Mouse (Mus musculus) mouse embryonic stem cell (cell line): ENCODE results near the gene Pigb.

ENCODE experiments used
- in situ Hi-C, 2 experiments: fragments of 300-500 bp; cut with MboI; formaldehyde crosslinking; loops; 1 replicate in 1 of 2; 3 replicates in 1 of 2; pipeline ENCODE4 v1.14.3; 2019 to 2020; ENCODE audit warnings: low sequenced_read_pairs in 2 of 2, low pct_unique_long_range_greater_than_20kb in 1 of 2, mixed read lengths in 1 of 2; ENCODE audit not compliant: unreplicated experiment in 1 of 2

The Pigb gene

GRCm38 (mm10) chr9:73004076-73004475, 36.1 kb downstream of the Pigb start:
- in situ Hi-C loops: no loop called here

GRCm38 (mm10) chr9:73002177-73002576, 38.0 kb downstream of the Pigb start:
- in situ Hi-C loops: no loop called here

- in situ Hi-C loops: no loop called here
Observed at GRCm38 (mm10) chr9:73001314-73002011, 38.7 kb downstream of the Pigb start.

- in situ Hi-C loops: no loop called here
Observed at GRCm38 (mm10) chr9:73000487-73000886, 39.7 kb downstream of the Pigb start.

GRCm38 (mm10) chr9:72996806-72997205, 43.4 kb downstream of the Pigb start:
- in situ Hi-C loops: no loop called here

GRCm38 (mm10) chr9:72996167-72996566, 44.0 kb downstream of the Pigb start:
- in situ Hi-C loops: no loop called here

- in situ Hi-C loops: no loop called here
Observed at GRCm38 (mm10) chr9:72992576-72992975, 47.6 kb downstream of the Pigb start.

- in situ Hi-C loops: no loop called here
Observed at GRCm38 (mm10) chr9:72991420-72991819, 48.8 kb downstream of the Pigb start.

- in situ Hi-C loops: no loop called here
Observed at GRCm38 (mm10) chr9:72988706-72989105, 51.5 kb downstream of the Pigb start.

- in situ Hi-C loops: no loop called here
Observed at GRCm38 (mm10) chr9:72987703-72988102, 52.5 kb downstream of the Pigb start.

GRCm38 (mm10) chr9:72985250-72986220, 54.6 kb downstream of the Pigb start, which contains the start of the genes Ccpg1os and Ccpg1:
Gene Ccpg1os, minus strand, starts transcription at chr9:72985382.
Gene Ccpg1, plus strand, starts transcription at chr9:72985429.
- in situ Hi-C loops: no loop called here

GRCm38 (mm10) chr9:72983066-72983465, 57.1 kb downstream of the Pigb start:
- in situ Hi-C loops: no loop called here

GRCm38 (mm10) chr9:72975242-72975641, 64.9 kb downstream of the Pigb start:
- in situ Hi-C loops: no loop called here

GRCm38 (mm10) chr9:72974734-72975133, 65.4 kb downstream of the Pigb start:
- in situ Hi-C loops: loop anchor here in 1 of 2 experiments (5.0 kb wide), 1 partner anchor 118 kb away; no protein-coding TSS in a partner anchor

GRCm38 (mm10) chr9:72972984-72973383, 67.2 kb downstream of the Pigb start:
- in situ Hi-C loops: loop anchor here in 1 of 2 experiments (5.0 kb wide), 1 partner anchor 119 kb away; no protein-coding TSS in a partner anchor

GRCm38 (mm10) chr9:72972435-72972834, 67.7 kb downstream of the Pigb start:
- in situ Hi-C loops: loop anchor here in 1 of 2 experiments (5.0 kb wide), 1 partner anchor 120 kb away; no protein-coding TSS in a partner anchor

GRCm38 (mm10) chr9:72969874-72970273, 70.3 kb downstream of the Pigb start:
- in situ Hi-C loops: loop anchor here in 1 of 2 experiments (5.0 kb wide), 1 partner anchor 122 kb away; no protein-coding TSS in a partner anchor

GRCm38 (mm10) chr9:72968349-72969061, 71.7 kb downstream of the Pigb start:
- in situ Hi-C loops: no loop called here
